Mouse (Mus musculus): ENCODE data around the gene Atxn2l. TPM values are rescaled to one million over a fixed set of nuclear protein-coding genes. Genes with fewer than 3 reads are reported as not detected.
"Not testable (repeated sequence)": the region's sequence is repeated elsewhere in the genome, so short reads cannot be mapped to it uniquely, and the experiment has no call there.

Atxn2l gene
- polyA plus RNA-seq, 1 experiment, result 666 TPM

GRCm38 (mm10) chr7:126491973-126492372 lies 11.3 kb downstream of the Atxn2l start:
- H3K4me1 ChIP-seq (ENCODE audit: control insufficient read depth, insufficient read depth, low read length), result peaks cover 6% of the 10 kb centered on the region
- TF ChIP-seq CTCF (IDR thresholded peaks at IDR 0.05; ENCODE audit: control insufficient read depth, insufficient read depth, insufficient replicate concordance, low read depth, low read length), result no peak
- TF ChIP-seq POLR2A (IDR thresholded peaks at IDR 0.05; ENCODE audit: control insufficient read depth, low read depth, low read length), result no peak
- no peak overlapping the region for H3K27ac ChIP-seq (ENCODE audit: control insufficient read depth, insufficient read depth, low read depth, low read length)
- H3K4me3 ChIP-seq (ENCODE audit: control insufficient read depth, low read depth, low read length), result no peak overlapping the region
- H3K36me3 ChIP-seq (ENCODE audit: control insufficient read depth, insufficient read depth, low read length), result peaks cover 11% of the 10 kb centered on the region
- H3K27me3 ChIP-seq (ENCODE audit: control insufficient read depth, insufficient read depth, low read length), result no peaks in the 10 kb centered on the region

DNA sequence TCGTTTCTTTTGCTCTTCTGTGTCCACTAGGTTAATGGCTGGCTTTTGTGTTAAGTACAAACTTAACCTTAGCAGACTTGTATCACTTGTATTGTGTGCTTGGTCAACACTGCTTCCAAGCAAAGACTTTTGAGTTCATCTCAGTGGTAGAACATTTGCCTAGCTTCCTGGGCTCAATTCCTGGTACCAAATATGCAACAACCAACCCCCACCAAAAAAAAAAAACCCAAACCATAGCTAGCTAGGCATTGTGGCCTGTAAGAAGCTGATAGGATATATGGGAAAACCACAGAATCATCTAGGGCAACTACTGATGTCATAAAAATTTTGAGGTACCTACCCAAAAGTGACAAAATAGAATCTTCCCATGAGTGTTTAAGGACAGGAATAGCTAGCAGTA lies 12.2 kb downstream of the Atxn2l start:
- peaks cover 9% of the 10 kb centered on the region for H3K4me1 ChIP-seq (ENCODE audit: control insufficient read depth, insufficient read depth, low read length)
- H3K27ac ChIP-seq (ENCODE audit: control insufficient read depth, insufficient read depth, low read depth, low read length), result no peak overlapping the region
- no peaks in the 10 kb centered on the region for H3K27me3 ChIP-seq (ENCODE audit: control insufficient read depth, insufficient read depth, low read length)
- no peak for TF ChIP-seq CTCF (IDR thresholded peaks at IDR 0.05; ENCODE audit: control insufficient read depth, insufficient read depth, insufficient replicate concordance, low read depth, low read length)
- TF ChIP-seq POLR2A (IDR thresholded peaks at IDR 0.05; ENCODE audit: control insufficient read depth, low read depth, low read length), result no peak
- H3K36me3 ChIP-seq (ENCODE audit: control insufficient read depth, insufficient read depth, low read length), result peaks cover 7% of the 10 kb centered on the region
- no peak overlapping the region for H3K4me3 ChIP-seq (ENCODE audit: control insufficient read depth, low read depth, low read length)

- Histone ChIP-seq H3K4me3 (ENCODE audit: control insufficient read depth, low read depth, low read length) (peak overlapping the region; percentile 96), H3K27ac (ENCODE audit: control insufficient read depth, insufficient read depth, low read depth, low read length) (peak overlapping the region; percentile 73)
- H3K27me3 ChIP-seq (ENCODE audit: control insufficient read depth, insufficient read depth, low read length); H3K4me1 ChIP-seq (ENCODE audit: control insufficient read depth, insufficient read depth, low read length); H3K36me3 ChIP-seq (ENCODE audit: control insufficient read depth, insufficient read depth, low read length): not testable (repeated sequence)
These were observed 15.4 kb downstream of the Atxn2l start for GRCm38 (mm10) chr7:126487617-126488385.

- H3K4me3 ChIP-seq (ENCODE audit: control insufficient read depth, low read depth, low read length), result peak within 1 kb of the TSS; percentile 96
- peaks cover 13% of the 10 kb centered on the region for H3K4me1 ChIP-seq (ENCODE audit: control insufficient read depth, insufficient read depth, low read length)
- peak within 1 kb of the TSS; percentile 95 for H3K27ac ChIP-seq (ENCODE audit: control insufficient read depth, insufficient read depth, low read depth, low read length)
- no peaks in the 10 kb centered on the region for H3K27me3 ChIP-seq (ENCODE audit: control insufficient read depth, insufficient read depth, low read length)
- no peaks in the 10 kb centered on the region; the same call in 1 of the 2 replicates for H3K36me3 ChIP-seq (ENCODE audit: control insufficient read depth, insufficient read depth, low read length)
- TF ChIP-seq POLR2A (IDR thresholded peaks at IDR 0.05; ENCODE audit: control insufficient read depth, low read depth, low read length), result peak; percentile 68
- TF ChIP-seq CTCF (IDR thresholded peaks at IDR 0.05; ENCODE audit: control insufficient read depth, insufficient read depth, insufficient replicate concordance, low read depth, low read length), result no peak
These were observed 16.2 kb downstream of the Atxn2l start, which contains the start of gene Tufm for GRCm38 (mm10) chr7:126487052-126487483. Gene Tufm (plus strand): TSS chr7:126487361.

DNA sequence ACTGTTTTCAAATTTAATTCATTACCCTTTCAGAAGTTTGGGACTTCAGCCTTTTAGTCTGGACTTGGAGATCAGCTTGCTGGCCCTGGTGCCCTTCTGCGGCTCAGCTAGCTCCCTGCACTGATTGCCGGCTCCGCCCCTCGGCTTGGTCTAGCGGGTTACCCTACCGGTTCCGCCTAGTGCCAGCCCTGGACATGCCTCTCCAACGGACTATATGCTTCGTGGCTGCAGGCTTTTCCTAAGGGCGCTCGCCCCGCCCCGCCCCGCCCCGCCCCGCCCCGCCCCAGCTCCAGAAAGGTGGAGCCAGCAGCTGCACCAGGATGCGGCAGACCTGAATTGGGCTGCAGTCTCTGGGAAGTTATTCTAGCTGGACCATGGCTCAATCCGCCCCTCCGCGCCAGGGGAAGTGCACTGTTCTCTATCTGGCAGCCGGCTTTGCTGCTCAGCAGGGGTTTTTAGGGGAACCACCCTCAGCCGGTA lies 20.8 kb downstream of the Atxn2l start:
- peaks cover 7% of the 10 kb centered on the region for H3K4me1 ChIP-seq (ENCODE audit: control insufficient read depth, insufficient read depth, low read length)
- peak; percentile 7; the same call in 1 of the 2 replicates for TF ChIP-seq POLR2A (IDR thresholded peaks at IDR 0.05; ENCODE audit: control insufficient read depth, low read depth, low read length)
- no peak for TF ChIP-seq CTCF (IDR thresholded peaks at IDR 0.05; ENCODE audit: control insufficient read depth, insufficient read depth, insufficient replicate concordance, low read depth, low read length)

DNA sequence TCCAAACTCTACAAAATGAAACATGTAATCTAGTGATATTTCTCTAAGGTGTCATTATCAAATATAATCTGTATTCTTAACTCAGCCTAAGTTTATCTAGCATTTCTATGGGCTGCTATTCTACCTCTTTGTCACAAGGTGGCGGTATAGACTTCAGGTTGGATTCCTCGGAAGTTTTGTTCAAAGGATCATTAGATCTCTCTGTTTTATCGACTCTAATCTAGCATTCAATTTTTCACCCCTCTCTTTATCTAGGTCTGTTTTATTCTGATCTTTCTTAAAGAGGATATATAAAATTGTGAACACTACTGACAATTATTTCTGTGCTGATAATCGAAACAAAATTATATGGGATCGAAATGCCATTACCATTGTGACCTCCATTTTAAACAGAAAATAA lies 21.5 kb downstream of the Atxn2l start:
- Histone ChIP-seq H3K4me3 (ENCODE audit: control insufficient read depth, low read depth, low read length) (no peak overlapping the region), H3K27me3 (ENCODE audit: control insufficient read depth, insufficient read depth, low read length) (no peaks in the 10 kb centered on the region), H3K36me3 (ENCODE audit: control insufficient read depth, insufficient read depth, low read length) (no peaks in the 10 kb centered on the region; the same call in 1 of the 2 replicates), H3K4me1 (ENCODE audit: control insufficient read depth, insufficient read depth, low read length) (peaks cover 5% of the 10 kb centered on the region), H3K27ac (ENCODE audit: control insufficient read depth, insufficient read depth, low read depth, low read length) (no peak overlapping the region)
- TF ChIP-seq CTCF (IDR thresholded peaks at IDR 0.05; ENCODE audit: control insufficient read depth, insufficient read depth, insufficient replicate concordance, low read depth, low read length) (no peak), POLR2A (IDR thresholded peaks at IDR 0.05; ENCODE audit: control insufficient read depth, low read depth, low read length) (no peak)

More for the DNA sequence above, 20.8 kb downstream of the Atxn2l start:
- Histone ChIP-seq H3K36me3 (ENCODE audit: control insufficient read depth, insufficient read depth, low read length) (no peaks in the 10 kb centered on the region; the same call in 1 of the 2 replicates), H3K4me3 (ENCODE audit: control insufficient read depth, low read depth, low read length) (peak overlapping the region; percentile 61; the same call in 1 of the 2 replicates), H3K27ac (ENCODE audit: control insufficient read depth, insufficient read depth, low read depth, low read length) (peak overlapping the region; percentile 56), H3K27me3 (ENCODE audit: control insufficient read depth, insufficient read depth, low read length) (no peaks in the 10 kb centered on the region)

- Histone ChIP-seq H3K4me3 (ENCODE audit: control insufficient read depth, low read depth, low read length) (peak within 1 kb of the TSS; percentile 89), H3K4me1 (ENCODE audit: control insufficient read depth, insufficient read depth, low read length) (peaks cover 3% of the 10 kb centered on the region), H3K27me3 (ENCODE audit: control insufficient read depth, insufficient read depth, low read length) (no peaks in the 10 kb centered on the region), H3K36me3 (ENCODE audit: control insufficient read depth, insufficient read depth, low read length) (no peaks in the 10 kb centered on the region; the same call in none of the 2 replicates), H3K27ac (ENCODE audit: control insufficient read depth, insufficient read depth, low read depth, low read length) (peak within 1 kb of the TSS; percentile 94)
- TF ChIP-seq CTCF (IDR thresholded peaks at IDR 0.05; ENCODE audit: control insufficient read depth, insufficient read depth, insufficient replicate concordance, low read depth, low read length), result peak; percentile 3; the same call in 1 of the 2 replicates
- TF ChIP-seq POLR2A (IDR thresholded peaks at IDR 0.05; ENCODE audit: control insufficient read depth, low read depth, low read length), result peak; percentile 43
These were observed 28.1 kb downstream of the Atxn2l start, which contains the start of gene Sh2b1 for GRCm38 (mm10) chr7:126474993-126475581. Gene Sh2b1 (minus strand): TSS chr7:126475424.

All from testis, adult 2 months (tissue).